Mouse (Mus musculus): Measurements from ENCODE around the gene Xrcc5. TPM values are rescaled to one million over a fixed set of nuclear protein-coding genes. Genes with fewer than 3 reads are reported as not detected.

The Xrcc5 gene
- polyA plus RNA-seq, 1 experiment from 2014 or later: 43.5 TPM

DNA sequence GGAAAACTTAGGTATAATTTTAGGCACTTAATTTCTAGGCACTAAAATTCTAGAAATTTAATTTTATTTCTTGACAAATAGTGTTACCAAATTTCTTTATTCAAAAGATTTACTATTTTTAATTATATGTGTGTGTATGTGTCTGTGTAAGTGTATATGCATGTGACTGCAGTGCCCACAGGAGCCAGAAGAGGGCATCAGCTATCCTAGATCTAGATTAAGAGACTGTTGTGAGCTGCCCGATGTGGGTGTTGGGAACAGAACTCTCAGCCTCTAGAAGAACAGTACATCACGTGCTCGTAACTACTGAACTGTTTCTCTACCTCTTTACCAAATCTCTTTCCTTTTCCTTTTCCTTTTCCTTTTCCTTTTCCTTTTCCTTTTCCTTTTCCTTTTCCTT, 73.3 kb downstream of the Xrcc5 start:
- Histone ChIP-seq H3K9ac (ENCODE audit: low read depth, low read length) (no peak overlapping the region), H3K4me1 (replicated peaks; ENCODE audit: control insufficient read depth, insufficient read depth, low read length) (no peaks in the 10 kb centered on the region), H3K27ac (ENCODE audit: low read depth, low read length) (no peak overlapping the region), H3K27me3 (replicated peaks; ENCODE audit: control insufficient read depth, insufficient read depth, low read length) (no peaks in the 10 kb centered on the region), H3K36me3 (ENCODE audit: control insufficient read depth, insufficient read depth, low read length) (no peaks in the 10 kb centered on the region), H3K9me3 (ENCODE audit: control insufficient read depth, low read length) (no peaks in the 10 kb centered on the region), H3K4me2 (no peak overlapping the region), H3K4me3 (ENCODE audit: low read depth, low read length) (no peak overlapping the region)
- WGBS: 97% methylated on average over 3 of the region's 3 CpGs
- ATAC-seq (replicated peaks; ENCODE audit: low FRiP score): no peak
- DNase-seq (ENCODE audit: low spot score): no peak

- no peaks in the 10 kb centered on the region for H3K9me3 ChIP-seq (ENCODE audit: control insufficient read depth, low read length)
- H3K4me3 ChIP-seq (ENCODE audit: low read depth, low read length): no peak overlapping the region
- ATAC-seq (replicated peaks; ENCODE audit: low FRiP score): no peak
- no peak for DNase-seq (ENCODE audit: low spot score)
- no peak overlapping the region for H3K27ac ChIP-seq (ENCODE audit: low read depth, low read length)
- H3K27me3 ChIP-seq (replicated peaks; ENCODE audit: control insufficient read depth, insufficient read depth, low read length): no peaks in the 10 kb centered on the region
- WGBS: 94% methylated on average over 7 of the region's 7 CpGs
- H3K4me1 ChIP-seq (replicated peaks; ENCODE audit: control insufficient read depth, insufficient read depth, low read length): no peaks in the 10 kb centered on the region
- no peak overlapping the region for H3K4me2 ChIP-seq
- no peak overlapping the region for H3K9ac ChIP-seq (ENCODE audit: low read depth, low read length)
- no peaks in the 10 kb centered on the region; the same call in 1 of the 2 replicates for H3K36me3 ChIP-seq (ENCODE audit: control insufficient read depth, insufficient read depth, low read length)
These were observed 75.8 kb downstream of the Xrcc5 start for GRCm38 (mm10) chr1:72383056-72383455.

DNA sequence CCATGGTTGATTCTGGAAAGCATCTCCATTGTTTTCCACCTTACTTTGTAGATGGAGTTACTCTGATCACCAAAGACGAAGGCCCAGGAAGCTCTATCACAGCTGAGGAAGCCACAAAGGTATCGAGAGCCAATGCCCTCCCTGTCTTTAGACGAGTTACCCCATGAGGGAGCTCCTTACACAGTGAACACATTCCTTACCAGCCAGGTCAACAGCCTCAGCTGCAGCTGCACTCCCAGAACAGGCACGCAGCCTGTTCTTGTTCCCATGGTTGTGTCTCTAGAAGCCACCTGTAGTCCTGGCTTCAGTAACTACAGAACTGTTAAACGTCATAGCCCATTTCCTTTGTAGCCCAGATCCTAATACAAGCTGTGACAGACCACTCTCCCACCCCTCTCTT, 76.4 kb downstream of the Xrcc5 start:
- no peak for DNase-seq (ENCODE audit: low spot score)
- no peak for ATAC-seq (replicated peaks; ENCODE audit: low FRiP score)

DNA sequence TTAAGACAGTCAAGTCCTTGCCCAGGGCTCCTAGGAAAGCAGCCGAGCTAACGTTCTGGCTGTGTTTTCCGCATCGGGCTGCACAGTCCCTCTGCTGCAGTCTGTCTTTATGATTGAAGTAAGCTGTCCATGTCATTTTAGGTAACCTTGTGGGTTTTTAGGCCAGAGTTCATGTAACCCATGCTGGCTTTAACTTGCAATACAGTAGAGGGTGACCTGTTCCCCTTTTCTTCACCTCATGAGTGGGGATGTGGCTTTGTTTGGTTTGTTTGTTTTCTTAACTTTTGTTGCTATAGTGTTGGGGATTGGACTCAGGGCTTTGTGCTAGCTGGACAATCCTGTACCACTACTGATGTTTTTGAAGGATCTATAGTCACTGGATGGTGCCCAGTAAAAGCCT, 83.2 kb downstream of the Xrcc5 start:
- H3K9ac ChIP-seq (ENCODE audit: low read depth, low read length): no peak overlapping the region
- H3K4me3 ChIP-seq (ENCODE audit: low read depth, low read length): no peak overlapping the region
- no peaks in the 10 kb centered on the region for H3K4me1 ChIP-seq (replicated peaks; ENCODE audit: control insufficient read depth, insufficient read depth, low read length)
- DNase-seq (ENCODE audit: low spot score): no peak
- H3K36me3 ChIP-seq (ENCODE audit: control insufficient read depth, insufficient read depth, low read length): peaks cover 3% of the 10 kb centered on the region; the same call in 1 of the 2 replicates
- 94% methylated on average over 4 of the region's 4 CpGs for WGBS
- H3K27ac ChIP-seq (ENCODE audit: low read depth, low read length): no peak overlapping the region
- no peaks in the 10 kb centered on the region for H3K27me3 ChIP-seq (replicated peaks; ENCODE audit: control insufficient read depth, insufficient read depth, low read length)
- H3K4me2 ChIP-seq: no peak overlapping the region
- H3K9me3 ChIP-seq (ENCODE audit: control insufficient read depth, low read length): no peaks in the 10 kb centered on the region
- ATAC-seq (replicated peaks; ENCODE audit: low FRiP score): no peak

More for the DNA sequence above, 76.4 kb downstream of the Xrcc5 start:
- no peaks in the 10 kb centered on the region for H3K27me3 ChIP-seq (replicated peaks; ENCODE audit: control insufficient read depth, insufficient read depth, low read length)
- H3K4me3 ChIP-seq (ENCODE audit: low read depth, low read length): no peak overlapping the region
- H3K4me1 ChIP-seq (replicated peaks; ENCODE audit: control insufficient read depth, insufficient read depth, low read length): no peaks in the 10 kb centered on the region
- WGBS: 76% methylated on average over 5 of the region's 5 CpGs
- H3K9me3 ChIP-seq (ENCODE audit: control insufficient read depth, low read length): no peaks in the 10 kb centered on the region
- no peaks in the 10 kb centered on the region; the same call in 1 of the 2 replicates for H3K36me3 ChIP-seq (ENCODE audit: control insufficient read depth, insufficient read depth, low read length)
- no peak overlapping the region for H3K4me2 ChIP-seq
- no peak overlapping the region for H3K27ac ChIP-seq (ENCODE audit: low read depth, low read length)
- no peak overlapping the region for H3K9ac ChIP-seq (ENCODE audit: low read depth, low read length)

DNA sequence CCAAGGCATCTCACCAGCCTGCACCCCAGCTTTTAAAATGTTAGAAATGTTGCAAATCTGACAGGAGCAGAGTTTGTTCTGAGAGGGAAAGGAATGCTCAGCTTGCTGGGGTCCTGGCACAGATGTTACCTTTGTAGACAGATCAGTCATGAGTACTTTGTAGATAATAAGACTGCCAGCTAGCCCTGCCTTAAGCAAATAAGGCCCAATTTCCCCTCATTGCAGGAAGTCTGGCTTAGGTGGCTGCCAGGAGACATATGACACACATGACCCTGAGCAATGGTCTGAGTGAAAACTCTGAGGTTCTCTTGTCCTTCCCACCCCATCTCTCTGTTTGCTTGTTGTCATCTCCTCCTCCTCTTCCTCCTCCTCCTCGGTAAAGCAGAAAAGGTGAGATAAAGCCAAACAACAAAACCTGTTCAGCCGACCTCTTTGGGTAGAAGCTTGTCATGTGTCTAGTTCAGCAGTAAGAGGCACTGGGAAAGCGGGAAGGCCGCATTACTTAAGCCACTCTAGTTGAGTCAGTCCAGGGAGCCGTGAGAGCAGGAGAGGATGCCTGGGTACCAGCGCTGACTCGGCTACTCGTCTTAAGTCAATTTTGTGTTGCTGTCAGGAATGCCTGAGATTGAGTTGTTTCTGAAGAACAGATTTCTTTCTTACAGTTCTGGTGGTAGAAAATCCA, 92.6 kb downstream of the Xrcc5 start:
- H3K36me3 ChIP-seq (ENCODE audit: control insufficient read depth, insufficient read depth, low read length): peaks cover 6% of the 10 kb centered on the region; the same call in 1 of the 2 replicates
- ATAC-seq (replicated peaks; ENCODE audit: low FRiP score) (no peak), DNase-seq (ENCODE audit: low spot score) (no peak)
- H3K27ac ChIP-seq (ENCODE audit: low read depth, low read length): no peak overlapping the region
- H3K9ac ChIP-seq (ENCODE audit: low read depth, low read length): no peak overlapping the region
- H3K4me3 ChIP-seq (ENCODE audit: low read depth, low read length): no peak overlapping the region
- WGBS: 78% methylated on average over 8 of the region's 8 CpGs
- no peaks in the 10 kb centered on the region for H3K4me1 ChIP-seq (replicated peaks; ENCODE audit: control insufficient read depth, insufficient read depth, low read length)
- no peaks in the 10 kb centered on the region for H3K9me3 ChIP-seq (ENCODE audit: control insufficient read depth, low read length)
- no peaks in the 10 kb centered on the region for H3K27me3 ChIP-seq (replicated peaks; ENCODE audit: control insufficient read depth, insufficient read depth, low read length)
- H3K4me2 ChIP-seq: no peak overlapping the region

GRCm38 (mm10) chr1:72400616-72401015, 93.4 kb downstream of the Xrcc5 start:
- ATAC-seq (replicated peaks; ENCODE audit: low FRiP score) (no peak), DNase-seq (ENCODE audit: low spot score) (no peak)
- Histone ChIP-seq H3K4me1 (replicated peaks; ENCODE audit: control insufficient read depth, insufficient read depth, low read length) (no peaks in the 10 kb centered on the region), H3K9ac (ENCODE audit: low read depth, low read length) (no peak overlapping the region), H3K4me2 (no peak overlapping the region), H3K27ac (ENCODE audit: low read depth, low read length) (no peak overlapping the region), H3K4me3 (ENCODE audit: low read depth, low read length) (no peak overlapping the region), H3K36me3 (ENCODE audit: control insufficient read depth, insufficient read depth, low read length) (peaks cover 3% of the 10 kb centered on the region; the same call in 1 of the 2 replicates), H3K9me3 (ENCODE audit: control insufficient read depth, low read length) (no peaks in the 10 kb centered on the region), H3K27me3 (replicated peaks; ENCODE audit: control insufficient read depth, insufficient read depth, low read length) (no peaks in the 10 kb centered on the region)
- WGBS: 78% methylated on average over 9 of the region's 9 CpGs

DNA sequence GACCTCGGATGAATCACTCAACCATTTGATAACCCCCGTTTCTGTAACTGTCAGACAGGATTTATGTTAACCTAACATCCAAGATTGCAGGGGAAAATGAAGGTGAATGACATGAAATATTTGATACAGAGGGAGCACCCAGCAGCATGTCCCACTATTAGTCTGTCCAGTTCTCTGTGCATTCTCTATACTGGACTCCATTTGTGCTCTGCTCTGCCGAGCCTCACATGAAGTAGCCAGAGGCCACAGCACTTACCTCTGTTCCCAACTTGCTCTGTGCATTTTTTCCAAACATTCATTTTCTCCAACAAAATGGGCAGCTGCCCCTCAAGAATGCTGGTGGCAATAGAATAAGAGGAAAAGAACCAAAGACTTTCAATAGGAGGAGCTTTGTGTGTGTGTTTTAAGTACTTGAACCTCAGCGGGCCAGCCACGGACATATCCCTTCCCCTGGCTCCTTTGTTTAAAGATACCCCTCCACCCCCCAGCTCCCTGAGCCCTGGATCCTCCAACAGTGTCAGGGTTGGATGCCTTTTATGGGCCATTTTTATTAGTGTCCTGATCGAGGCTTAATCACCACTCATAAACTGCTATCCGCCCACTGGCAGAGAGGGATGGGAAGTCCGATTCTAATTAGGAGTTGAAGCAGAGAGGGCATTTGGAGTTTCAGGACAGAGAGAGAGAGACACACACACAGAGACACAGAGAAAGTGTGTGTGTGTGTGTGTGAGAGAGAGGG, 94.3 kb downstream of the Xrcc5 start:
- ATAC-seq (replicated peaks; ENCODE audit: low FRiP score) (no peak), DNase-seq (ENCODE audit: low spot score) (no peak)
- Histone ChIP-seq H3K27me3 (replicated peaks; ENCODE audit: control insufficient read depth, insufficient read depth, low read length) (no peaks in the 10 kb centered on the region), H3K9me3 (ENCODE audit: control insufficient read depth, low read length) (no peaks in the 10 kb centered on the region), H3K4me1 (replicated peaks; ENCODE audit: control insufficient read depth, insufficient read depth, low read length) (no peaks in the 10 kb centered on the region), H3K27ac (ENCODE audit: low read depth, low read length) (no peak overlapping the region), H3K4me3 (ENCODE audit: low read depth, low read length) (no peak overlapping the region), H3K9ac (ENCODE audit: low read depth, low read length) (no peak overlapping the region), H3K36me3 (ENCODE audit: control insufficient read depth, insufficient read depth, low read length) (peaks cover 3% of the 10 kb centered on the region; the same call in 1 of the 2 replicates), H3K4me2 (no peak overlapping the region)
- 72% methylated on average over 8 of the region's 8 CpGs for WGBS

- no peak for DNase-seq (ENCODE audit: low spot score)
- H3K4me1 ChIP-seq (replicated peaks; ENCODE audit: control insufficient read depth, insufficient read depth, low read length): no peaks in the 10 kb centered on the region
- no peak overlapping the region for H3K9ac ChIP-seq (ENCODE audit: low read depth, low read length)
- no peaks in the 10 kb centered on the region for H3K36me3 ChIP-seq (ENCODE audit: control insufficient read depth, insufficient read depth, low read length)
- 63% methylated on average over 14 of the region's 14 CpGs for WGBS
- H3K27me3 ChIP-seq (replicated peaks; ENCODE audit: control insufficient read depth, insufficient read depth, low read length): no peaks in the 10 kb centered on the region
- no peak for ATAC-seq (replicated peaks; ENCODE audit: low FRiP score)
- no peak overlapping the region for H3K27ac ChIP-seq (ENCODE audit: low read depth, low read length)
- no peaks in the 10 kb centered on the region for H3K9me3 ChIP-seq (ENCODE audit: control insufficient read depth, low read length)
- no peak overlapping the region for H3K4me3 ChIP-seq (ENCODE audit: low read depth, low read length)
- no peak overlapping the region for H3K4me2 ChIP-seq
These were observed 99.4 kb downstream of the Xrcc5 start for GRCm38 (mm10) chr1:72406505-72407079.
